Mouse (Mus musculus) erythroblast, embryonic 14.5 days (primary cell): Measurements from ENCODE around the gene Tubgcp5. TPM values are rescaled to one million over a fixed set of nuclear protein-coding genes. Genes with fewer than 3 reads are reported as not detected.

Experiments
- H3K27me3 ChIP-seq: 2 replicates; pipeline ENCODE4 v1.6.1; 2012; ENCODE audit warnings: inconsistent platforms; ENCODE audit not compliant: control insufficient read depth
- H3K36me3 ChIP-seq: 2 replicates; pipeline ENCODE4 v1.6.1; 2012; ENCODE audit warnings: mild to moderate bottlenecking, inconsistent platforms; ENCODE audit not compliant: control insufficient read depth
- H3K4me1 ChIP-seq: 2 replicates; pipeline ENCODE4 v1.6.1; 2012; ENCODE audit warnings: inconsistent platforms; ENCODE audit not compliant: control insufficient read depth
- H3K4me3 ChIP-seq: replicated peaks from 2 replicates; pipeline ENCODE3; 2012; ENCODE audit warnings: moderate library complexity, mild to moderate bottlenecking, inconsistent platforms
- H3K9me3 ChIP-seq: 2 replicates; pipeline ENCODE4 v1.6.1; 2012; ENCODE audit warnings: low read length, inconsistent platforms, mixed read lengths; ENCODE audit not compliant: control insufficient read depth
- GATA1 ChIP-seq: IDR thresholded peaks from 2 replicates; pipeline ENCODE4 v1.6.1; 2012; ENCODE audit warnings: low read length, inconsistent platforms, mixed read lengths
- TAL1 ChIP-seq: IDR thresholded peaks from 3 replicates; pipeline ENCODE4 v1.6.1; 2012; ENCODE audit warnings: low read length, inconsistent platforms, mixed read lengths
- polyA plus RNA-seq: library from polyadenylated mRNA; stranded (reverse); fragments of >175 nt; gene quantifications from 2 replicates; pipeline ENCODE4 v1.2.3, GENCODE M21; 2012

Gene Tubgcp5
- polyA plus RNA-seq, 1 experiment, result 0.04 TPM

DNA sequence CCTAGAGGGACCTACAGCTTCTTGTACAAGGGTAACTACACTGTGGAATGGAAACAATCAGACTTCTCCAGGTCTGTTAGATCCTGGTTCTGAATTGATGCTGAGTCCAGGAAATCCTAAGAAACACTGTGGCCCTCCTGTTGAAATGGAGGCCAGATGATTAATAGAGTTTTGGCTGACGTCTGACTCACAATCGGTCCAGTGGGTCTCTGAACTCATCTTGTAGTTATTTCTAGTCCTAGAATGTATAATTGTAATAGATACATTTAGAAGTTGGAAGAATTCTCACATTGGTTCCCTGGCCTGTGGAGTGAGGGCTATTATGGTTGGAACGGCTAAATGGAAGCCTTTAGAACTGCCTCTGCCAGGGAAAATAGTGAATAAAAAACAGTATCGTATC, 67.2 kb downstream of the Tubgcp5 start:
- TF ChIP-seq GATA1, result no peak
- no peak for TF ChIP-seq TAL1
- no peaks in the 10 kb centered on the region for H3K36me3 ChIP-seq
- no peaks in the 10 kb centered on the region for H3K27me3 ChIP-seq
- no peak overlapping the region for H3K4me3 ChIP-seq
- H3K4me1 ChIP-seq, result peaks cover 7% of the 10 kb centered on the region
- no peaks in the 10 kb centered on the region for H3K9me3 ChIP-seq

- Histone ChIP-seq H3K9me3 (no peaks in the 10 kb centered on the region), H3K4me1 (no peaks in the 10 kb centered on the region), H3K27me3 (no peaks in the 10 kb centered on the region), H3K4me3 (no peak overlapping the region), H3K36me3 (no peaks in the 10 kb centered on the region)
- TF ChIP-seq TAL1 (no peak), GATA1 (no peak)
Observed at GRCm38 (mm10) chr7:55865044-55865443, 71.1 kb downstream of the Tubgcp5 start.

DNA sequence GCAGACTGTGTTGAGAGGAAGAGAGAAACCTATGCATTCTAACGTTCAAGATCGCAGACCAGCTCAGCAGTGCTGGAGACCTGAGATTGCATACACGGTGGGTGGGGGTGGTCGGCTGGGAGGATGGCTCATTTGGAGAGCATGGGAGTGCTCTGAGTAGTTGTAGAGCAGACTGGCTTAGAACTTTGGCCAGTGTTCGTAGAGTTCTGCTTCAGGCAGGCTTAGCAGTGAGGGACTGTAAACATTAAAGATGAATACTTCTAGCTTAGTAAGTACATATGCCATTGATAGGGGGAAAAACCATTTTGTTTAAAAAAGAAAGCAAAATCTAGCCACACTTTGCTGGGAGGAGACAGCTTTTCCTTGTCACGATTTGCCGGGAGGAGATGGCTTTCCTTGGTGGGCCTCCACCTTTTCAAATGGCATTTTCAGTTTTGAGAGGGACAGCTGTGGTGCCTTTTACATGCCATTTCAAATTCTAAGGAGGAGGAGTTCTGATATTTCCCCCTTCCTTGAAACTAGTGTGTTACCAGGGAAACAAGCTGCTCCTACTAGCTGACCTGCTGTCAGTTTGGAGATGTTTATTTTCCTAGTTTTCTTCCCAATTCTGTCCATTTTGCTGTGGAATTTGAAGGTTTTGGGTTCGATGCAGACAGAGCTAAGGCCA, 71.9 kb downstream of the Tubgcp5 start:
- H3K36me3 ChIP-seq, result no peaks in the 10 kb centered on the region
- no peaks in the 10 kb centered on the region for H3K4me1 ChIP-seq
- no peaks in the 10 kb centered on the region for H3K27me3 ChIP-seq
- no peaks in the 10 kb centered on the region for H3K9me3 ChIP-seq
- H3K4me3 ChIP-seq, result no peak overlapping the region
- TF ChIP-seq GATA1 (no peak), TAL1 (no peak)

DNA sequence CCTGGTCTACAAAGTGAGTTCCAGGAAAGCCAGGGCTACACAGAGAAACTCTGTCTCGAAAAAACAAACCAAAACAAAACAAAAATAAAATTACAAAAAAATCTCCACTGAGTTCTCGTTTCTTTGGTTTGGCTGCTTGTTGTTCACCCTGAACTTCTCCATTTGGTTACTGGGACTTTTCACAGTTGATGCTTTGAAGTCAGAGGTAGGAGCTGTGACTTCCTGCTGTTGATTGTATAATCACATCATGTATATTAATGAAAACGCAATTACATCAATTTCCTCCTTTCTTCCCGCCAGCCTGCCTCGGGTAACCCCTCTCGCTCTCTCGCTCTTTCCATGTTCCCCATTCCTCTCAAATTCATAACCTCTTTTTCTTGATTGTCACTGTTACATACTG, 74.3 kb downstream of the Tubgcp5 start:
- H3K4me1 ChIP-seq, result no peaks in the 10 kb centered on the region
- no peaks in the 10 kb centered on the region for H3K27me3 ChIP-seq
- peaks cover 1% of the 10 kb centered on the region; the same call in 1 of the 2 replicates for H3K36me3 ChIP-seq

DNA sequence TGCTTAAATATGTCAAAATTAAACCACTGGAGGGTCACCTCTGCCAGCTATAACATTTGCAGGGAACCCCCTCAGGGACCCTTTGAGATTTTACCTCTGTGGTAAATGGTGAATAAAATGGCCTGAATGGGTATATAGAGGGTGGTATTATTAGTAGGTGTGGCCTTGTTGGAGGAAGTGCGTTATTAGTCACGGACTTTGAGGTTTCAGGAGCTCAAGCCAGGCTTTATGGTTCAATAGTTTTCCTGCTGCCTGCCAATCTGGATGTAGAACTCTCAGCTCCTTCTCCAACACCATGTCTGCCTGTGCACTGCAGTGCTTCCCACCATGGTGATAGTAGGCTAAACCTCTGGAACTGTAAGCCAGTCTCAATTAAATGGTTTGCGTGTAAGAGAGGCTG, 75.3 kb downstream of the Tubgcp5 start:
- Histone ChIP-seq H3K36me3 (peaks cover 4% of the 10 kb centered on the region; the same call in 1 of the 2 replicates), H3K4me3 (no peak overlapping the region), H3K9me3 (no peaks in the 10 kb centered on the region), H3K4me1 (no peaks in the 10 kb centered on the region), H3K27me3 (no peaks in the 10 kb centered on the region)
- TF ChIP-seq TAL1 (no peak), GATA1 (no peak)

More for the DNA sequence above, 74.3 kb downstream of the Tubgcp5 start:
- Histone ChIP-seq H3K9me3 (no peaks in the 10 kb centered on the region), H3K4me3 (no peak overlapping the region)
- TF ChIP-seq GATA1 (no peak), TAL1 (no peak)

DNA sequence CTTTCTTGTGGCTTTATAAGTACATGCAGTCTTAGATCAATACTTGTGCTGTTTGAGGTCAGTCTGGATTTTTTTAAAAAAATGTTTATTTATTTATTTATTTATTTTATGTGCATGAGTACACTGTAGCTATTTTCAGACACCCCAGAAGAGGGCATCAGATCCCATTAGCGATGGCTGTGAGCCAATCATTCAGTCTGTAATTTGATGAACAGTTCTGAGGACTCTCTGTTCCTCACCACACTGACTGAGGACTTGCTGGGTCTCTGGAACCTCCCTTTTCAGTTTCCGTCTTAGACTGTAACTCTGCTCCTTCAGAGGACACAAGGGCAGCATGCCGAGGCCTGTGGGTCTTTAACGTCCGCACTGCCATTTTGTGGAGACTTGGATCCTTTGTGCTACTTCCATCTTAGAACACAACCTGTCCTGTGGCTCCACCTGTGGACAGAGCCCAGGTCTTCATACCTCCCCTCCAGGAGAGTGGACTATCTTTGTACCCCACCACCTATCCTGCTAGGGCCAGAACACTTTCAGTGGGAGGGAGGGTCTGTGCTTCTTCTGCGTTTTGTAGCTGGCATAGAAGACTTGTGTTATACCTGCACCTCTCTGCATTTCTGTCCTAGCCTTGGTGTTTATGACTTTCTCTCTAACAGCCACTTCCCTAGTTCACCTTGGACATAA, 76.5 kb downstream of the Tubgcp5 start:
- H3K9me3 ChIP-seq, result no peaks in the 10 kb centered on the region
- H3K36me3 ChIP-seq, result peaks cover 7% of the 10 kb centered on the region; the same call in 1 of the 2 replicates
- no peaks in the 10 kb centered on the region for H3K4me1 ChIP-seq
- TF ChIP-seq TAL1 (no peak), GATA1 (no peak)
- H3K4me3 ChIP-seq, result no peak overlapping the region
- no peaks in the 10 kb centered on the region for H3K27me3 ChIP-seq

DNA sequence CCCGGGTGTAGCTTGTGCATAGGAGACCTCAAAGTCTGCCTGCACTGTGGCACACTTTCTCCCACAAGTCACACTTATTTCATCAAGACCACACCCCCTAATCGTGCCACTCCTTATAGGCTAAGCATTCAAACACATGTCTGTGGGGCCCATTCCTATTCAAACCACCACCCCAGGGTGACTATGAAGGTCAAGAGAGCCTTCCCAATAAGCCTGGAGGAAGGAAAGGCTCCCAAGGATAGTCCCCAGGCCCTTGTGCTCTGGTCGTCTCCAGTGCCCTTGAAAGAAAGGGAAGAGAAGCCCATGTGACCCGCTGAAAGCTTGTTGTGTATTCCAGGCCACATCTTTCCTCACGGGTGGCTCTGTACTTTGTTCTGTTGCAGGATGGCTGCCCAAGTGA, 77.5 kb downstream of the Tubgcp5 start:
- no peak overlapping the region for H3K4me3 ChIP-seq
- H3K36me3 ChIP-seq, result peaks cover 7% of the 10 kb centered on the region; the same call in 1 of the 2 replicates
- no peaks in the 10 kb centered on the region for H3K4me1 ChIP-seq
- TF ChIP-seq TAL1, result no peak
- TF ChIP-seq GATA1, result no peak
- no peaks in the 10 kb centered on the region for H3K27me3 ChIP-seq
- H3K9me3 ChIP-seq, result no peaks in the 10 kb centered on the region

DNA sequence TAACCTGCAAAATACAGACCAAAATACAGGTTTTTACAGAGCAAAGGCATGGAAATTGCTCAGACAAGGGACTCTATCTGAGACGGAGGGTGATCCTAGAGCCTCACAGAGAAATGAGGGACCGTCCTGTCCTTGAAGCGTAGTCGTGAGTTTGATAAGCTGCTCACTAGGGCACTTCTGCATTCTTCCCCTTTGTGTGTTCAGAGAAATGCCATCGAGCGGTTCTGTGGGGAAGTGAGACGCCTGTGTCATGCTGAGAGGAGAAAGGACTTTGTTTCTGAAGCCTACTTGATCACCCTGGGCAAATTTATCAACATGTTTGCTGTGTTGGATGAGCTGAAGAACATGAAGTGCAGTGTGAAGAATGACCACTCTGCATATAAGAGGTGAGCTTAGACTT, 80.7 kb downstream of the Tubgcp5 start:
- Histone ChIP-seq H3K9me3 (no peaks in the 10 kb centered on the region), H3K36me3 (peaks cover 15% of the 10 kb centered on the region), H3K4me3 (no peak overlapping the region), H3K4me1 (no peaks in the 10 kb centered on the region), H3K27me3 (no peaks in the 10 kb centered on the region)
- TF ChIP-seq GATA1, result no peak
- TF ChIP-seq TAL1, result no peak

DNA sequence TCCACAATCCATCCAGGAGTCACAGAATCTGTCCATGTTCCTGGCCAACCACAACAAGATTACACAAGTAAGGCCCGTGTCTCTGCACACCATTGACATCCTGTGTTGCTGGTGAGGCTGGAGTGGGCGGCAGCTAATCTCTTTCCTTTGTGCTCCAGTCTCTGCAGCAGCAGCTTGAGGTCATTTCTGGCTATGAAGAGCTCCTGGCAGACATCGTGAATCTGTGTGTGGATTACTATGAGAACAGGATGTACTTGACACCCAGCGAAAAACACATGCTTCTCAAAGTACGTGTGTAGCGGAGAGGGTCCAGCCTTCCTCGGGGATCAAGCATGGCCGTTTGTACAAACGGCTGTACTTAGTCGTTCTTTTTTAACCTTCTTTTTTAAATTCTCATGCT, 83.8 kb downstream of the Tubgcp5 start:
- Histone ChIP-seq H3K27me3 (no peaks in the 10 kb centered on the region), H3K36me3 (peaks cover 17% of the 10 kb centered on the region), H3K4me1 (no peaks in the 10 kb centered on the region), H3K4me3 (no peak overlapping the region), H3K9me3 (no peaks in the 10 kb centered on the region)
- TF ChIP-seq GATA1, result no peak
- TF ChIP-seq TAL1, result no peak
